ENCODE assay signal across 21 mouse cellular contexts in the genomic region with DNA sequence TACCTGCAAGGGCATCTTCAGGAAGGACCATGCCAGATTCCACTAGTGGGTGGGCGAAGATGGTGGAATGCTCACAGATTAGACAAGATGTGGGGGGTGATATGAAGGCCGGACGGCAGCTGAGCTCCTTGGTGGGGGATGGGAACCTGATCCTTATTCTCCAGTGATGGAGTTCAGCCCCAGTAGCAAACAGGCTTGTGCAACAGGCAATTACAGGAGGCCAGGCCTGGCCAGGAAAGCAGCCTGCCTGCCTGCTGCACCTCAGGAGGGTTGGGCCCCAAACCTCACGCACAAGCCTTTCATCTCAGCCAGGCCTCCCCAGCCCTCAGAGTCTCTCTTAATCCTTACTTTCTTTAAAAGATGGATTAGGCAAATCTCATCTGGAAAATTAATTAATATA.
DNase-seq lines count a peak whose midpoint lies in the region; ATAC-seq and TF ChIP-seq lines count a peak whose summit lies in the region.
"Had no signal": no experiment of that assay in that cellular context is flagged by ENCODE, and none has a peak within 500 bp of the region (broad histone marks: within the 10 kb centered on the region; RNA-seq: fewer than 3 reads in every experiment).

No protein-coding gene starts in this region.

- DNase-seq in heart, embryonic 10.5 days (ENCODE audit: low spot score): no peak
- DNase-seq in heart, adult 2 months: no peak
- DNase-seq in brain, embryonic 14.5 days (ENCODE audit: low read depth): peak; percentile 68
- DNase-seq in embryonic facial prominence, embryonic 14.5 days (ENCODE audit: low spot score): peak; percentile 39
- no peak for DNase-seq in spleen, postnatal 4 days (ENCODE audit: low spot score in 2 of 2)
- DNase-seq in lung, postnatal 14 days: no peak
- DNase-seq: B cell, adult 2 months; cerebellum, adult 2 months; heart, postnatal 36 days; kidney, adult 8-10 months; kidney, postnatal 36 days; left cerebral cortex, postnatal 4 days; lung, embryonic 14.5 days; lung, postnatal 4 days; thymus, adult 2 months had no signal

- peaks cover 50% of the 10 kb centered on the region for H3K27me3 ChIP-seq in heart, embryonic 10.5 days (ENCODE audit: insufficient read depth, poor library complexity, severe bottlenecking)
- H3K27me3 ChIP-seq in heart, adult 2 months (ENCODE audit: control insufficient read depth, insufficient read depth, low read length): no peaks in the 10 kb centered on the region
- H3K27me3 ChIP-seq in embryonic facial prominence, embryonic 14.5 days (replicated peaks; ENCODE audit: control insufficient read depth, insufficient read depth, low read length): no peaks in the 10 kb centered on the region
- no peaks in the 10 kb centered on the region for H3K27me3 ChIP-seq in intestine, postnatal 0 days (replicated peaks; ENCODE audit: control insufficient read depth, insufficient read depth, low read length)

- no peaks in the 10 kb centered on the region for H3K79me2 ChIP-seq in heart, adult 2 months (replicated peaks; ENCODE audit: control insufficient read depth, insufficient read depth, low read length)

- no peak for ATAC-seq in embryonic facial prominence, embryonic 14.5 days (ENCODE audit: low read depth)
- ATAC-seq in intestine, postnatal 0 days: peak; percentile 72
- ATAC-seq: hindbrain, postnatal 0 days had no signal

- peaks cover 87% of the 10 kb centered on the region for H3K4me1 ChIP-seq in heart, embryonic 10.5 days
- no peaks in the 10 kb centered on the region for H3K4me1 ChIP-seq in heart, adult 2 months (ENCODE audit: control insufficient read depth, insufficient read depth, low read length)
- H3K4me1 ChIP-seq in embryonic facial prominence, embryonic 14.5 days (ENCODE audit: control insufficient read depth, insufficient read depth, low read length): peaks cover 10% of the 10 kb centered on the region
- no peaks in the 10 kb centered on the region; the same call in none of the 2 replicates for H3K4me1 ChIP-seq in intestine, postnatal 0 days (replicated peaks; ENCODE audit: control insufficient read depth, insufficient read depth, low read length)

- no peak for TF ChIP-seq CTCF in heart, adult 2 months (IDR thresholded peaks at IDR 0.05)
- TF ChIP-seq CTCF in brain, embryonic 14.5 days (IDR thresholded peaks at IDR 0.05; ENCODE audit: borderline replicate concordance, extremely low read depth, insufficient read depth, insufficient read length): no peak
- TF ChIP-seq CTCF in intestine, postnatal 0 days (IDR thresholded peaks at IDR 0.05; ENCODE audit: low read depth): no peak

- no peak for TF ChIP-seq POLR2A in heart, adult 2 months (IDR thresholded peaks at IDR 0.05; ENCODE audit: insufficient read depth, low read depth, low read length)
- no peak for TF ChIP-seq POLR2A in brain, embryonic 14.5 days (IDR thresholded peaks at IDR 0.05; ENCODE audit: borderline replicate concordance, extremely low read depth, insufficient read depth, insufficient read length, poor library complexity, severe bottlenecking)

- no peak overlapping the region for H3K4me3 ChIP-seq in heart, embryonic 10.5 days
- no peak overlapping the region for H3K4me3 ChIP-seq in heart, adult 2 months
- no peak overlapping the region for H3K4me3 ChIP-seq in embryonic facial prominence, embryonic 14.5 days (ENCODE audit: low read depth, low read length)
- no peak overlapping the region for H3K4me3 ChIP-seq in intestine, postnatal 0 days (ENCODE audit: low read depth, low read length)
- H3K4me3 ChIP-seq: embryonic facial prominence, embryonic 13.5 days; left cerebral cortex, adult 2 months had no signal

- H3K4me2 ChIP-seq in embryonic facial prominence, embryonic 14.5 days (ENCODE audit: low read depth, low read length): no peak overlapping the region
- H3K4me2 ChIP-seq in intestine, postnatal 0 days (replicated peaks; ENCODE audit: low read depth): no peak overlapping the region
- H3K4me2 ChIP-seq: embryonic facial prominence, embryonic 13.5 days; heart, embryonic 11.5 days; liver, embryonic 11.5 days; lung, embryonic 14.5 days had no signal

- intact Hi-C loops in heart, adult 2 months (cut with DNase I): loop anchor here (1.0 kb wide), 1 partner anchor 21 kb away; no protein-coding TSS in a partner anchor

- H3K9me3 ChIP-seq in heart, embryonic 10.5 days: no peaks in the 10 kb centered on the region
- H3K9me3 ChIP-seq in embryonic facial prominence, embryonic 14.5 days (ENCODE audit: control insufficient read depth, low read length): no peaks in the 10 kb centered on the region
- H3K9me3 ChIP-seq in intestine, postnatal 0 days (ENCODE audit: control insufficient read depth): no peaks in the 10 kb centered on the region
- H3K9me3 ChIP-seq: embryonic facial prominence, embryonic 13.5 days had no signal

- no peaks in the 10 kb centered on the region for H3K36me3 ChIP-seq in heart, embryonic 10.5 days
- H3K36me3 ChIP-seq in heart, adult 2 months (ENCODE audit: control insufficient read depth, insufficient read depth, low read length): no peaks in the 10 kb centered on the region
- H3K36me3 ChIP-seq in embryonic facial prominence, embryonic 14.5 days (ENCODE audit: control insufficient read depth, insufficient read depth, low read length): no peaks in the 10 kb centered on the region
- no peaks in the 10 kb centered on the region for H3K36me3 ChIP-seq in intestine, postnatal 0 days (ENCODE audit: control insufficient read depth, insufficient read depth)
- H3K36me3 ChIP-seq: embryonic facial prominence, embryonic 13.5 days had no signal

- 0 out of 2 replicates have a peak overlapping the region, but pooled peaks have one; percentile 47 for H3K27ac ChIP-seq in heart, embryonic 10.5 days
- H3K27ac ChIP-seq in heart, adult 2 months: no peak overlapping the region
- no peak overlapping the region for H3K27ac ChIP-seq in embryonic facial prominence, embryonic 14.5 days (replicated peaks; ENCODE audit: low read depth, low read length)
- no peak overlapping the region for H3K27ac ChIP-seq in intestine, postnatal 0 days (ENCODE audit: low read depth, low read length)
- H3K27ac ChIP-seq: hindbrain, postnatal 0 days; left cerebral cortex, adult 2 months had no signal

- TF ChIP-seq EP300 in heart, adult 2 months (IDR thresholded peaks at IDR 0.05; ENCODE audit: insufficient read depth, low read depth, low read length): no peak

- H3K9ac ChIP-seq in heart, adult 2 months (ENCODE audit: low read depth, low read length): no peak overlapping the region
- no peak overlapping the region for H3K9ac ChIP-seq in embryonic facial prominence, embryonic 14.5 days (ENCODE audit: low read depth, low read length)
- H3K9ac ChIP-seq in intestine, postnatal 0 days (ENCODE audit: low read depth, low read length): no peak overlapping the region
- H3K9ac ChIP-seq: embryonic facial prominence, embryonic 13.5 days; lung, embryonic 14.5 days had no signal

- 35% methylated on average over 4 of the region's 4 CpGs for WGBS in heart, embryonic 10.5 days
- whole genome bisulfite sequencing in heart, adult 2 months: 84% methylated on average over 4 of the region's 4 CpGs
- WGBS in embryonic facial prominence, embryonic 14.5 days: 52% methylated on average over 4 of the region's 4 CpGs
- WGBS in intestine, postnatal 0 days: 39% methylated on average over 4 of the region's 4 CpGs

Comparison
In these comparisons a context has a peak if more than half of its experiments do, and no peak if none do; other contexts are left out.
1. DNase-seq: peak in brain, embryonic 14.5 days (single experiment) and embryonic facial prominence, embryonic 14.5 days (single experiment); none in heart, embryonic 10.5 days (single experiment), heart, adult 2 months (0 of 2), spleen, postnatal 4 days (0 of 2) and lung, postnatal 14 days (single experiment).